In the genomic region with DNA sequence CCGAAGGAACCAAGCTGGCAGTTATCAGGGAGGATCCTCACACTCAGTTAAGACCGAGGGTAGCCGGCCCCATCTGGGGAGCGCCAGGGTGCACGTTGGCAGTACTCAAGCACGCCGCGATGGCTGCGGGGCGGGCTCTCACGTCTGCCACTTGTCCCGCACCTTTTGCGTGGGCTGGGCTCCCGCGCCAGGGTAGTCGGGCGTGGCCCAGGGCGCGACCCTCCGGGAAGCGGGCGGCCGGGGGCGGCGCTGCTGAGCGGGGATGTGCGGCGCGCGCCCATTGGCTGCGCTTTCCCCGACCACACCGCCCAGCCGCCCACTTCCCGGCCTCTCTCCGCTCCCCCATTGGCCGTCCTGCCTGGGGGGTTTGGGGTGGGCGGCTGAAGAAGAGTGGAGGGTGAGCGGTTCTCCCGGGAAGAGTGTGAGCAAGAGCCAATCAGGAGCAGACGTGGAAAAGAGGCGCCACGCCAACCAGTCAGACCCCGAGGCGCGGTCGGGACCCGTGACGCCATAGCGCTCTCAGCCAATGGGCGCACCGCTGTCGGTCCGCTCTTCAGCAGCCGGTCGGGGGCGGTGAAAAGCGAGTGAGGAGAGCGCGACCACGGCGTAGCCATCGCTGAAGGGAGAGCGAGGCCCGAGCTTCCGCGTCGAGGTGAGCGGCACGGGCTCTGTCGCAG, we compare ENCODE assay signal across 8 mouse cellular contexts. TPM values are rescaled to one million over a fixed set of nuclear protein-coding genes. Genes with fewer than 3 reads are reported as not detected.
DNase-seq lines count a peak whose midpoint lies in the region; ATAC-seq and TF ChIP-seq lines count a peak whose summit lies in the region.

A gene (plus strand): TSS at position 549 of the 677 bp plus-strand sequence.

- peak within 1 kb of the TSS; percentile 90 for H3K27ac ChIP-seq in forebrain, postnatal 0 days (ENCODE audit: low read depth, low read length)
- peak within 1 kb of the TSS; percentile 93 for H3K27ac ChIP-seq in lung, embryonic 15.5 days

- H3K9ac ChIP-seq in forebrain, postnatal 0 days, result peak within 1 kb of the TSS; percentile 85
- H3K9ac ChIP-seq in lung, embryonic 15.5 days, result peak within 1 kb of the TSS; percentile 91

- H3K36me3 ChIP-seq in G1E (replicated peaks), result no peaks in the 10 kb centered on the region
- no peaks in the 10 kb centered on the region for H3K36me3 ChIP-seq in forebrain, postnatal 0 days (ENCODE audit: insufficient read depth)
- no peaks in the 10 kb centered on the region for H3K36me3 ChIP-seq in lung, embryonic 15.5 days

- ATAC-seq in G1E (ENCODE audit: extremely low read depth, insufficient number of reproducible peaks, low FRiP score, poor library complexity, severe bottlenecking), result peak; percentile 97
- peak; percentile 98 for ATAC-seq in forebrain, postnatal 0 days
- peak; percentile 99 for ATAC-seq in lung, embryonic 15.5 days (ENCODE audit: borderline replicate concordance, extremely low read depth, low FRiP score, low TSS enrichment)

- peak; percentile 99 for DNase-seq in G1E (ENCODE audit: low spot score)
- DNase-seq in cerebellum, adult 18-20 months, result peak; percentile 99
- DNase-seq in forebrain, postnatal 0 days, result peak; percentile 99
- peak; percentile 99 for DNase-seq in heart, postnatal 4 days
- peak; percentile 98 to 99 for DNase-seq in layer of hippocampus, adult 8-10 months (ENCODE audit: low spot score in 2 of 2)
- DNase-seq in ovary, adult 18-20 months (ENCODE audit: low spot score), result peak; percentile 97
- DNase-seq in thymus, postnatal 0 days (ENCODE audit: low spot score), result peak; percentile 98

- 4% methylated on average over 68 of the region's 71 CpGs for WGBS in forebrain, postnatal 0 days
- under 1% methylated on average over 70 of the region's 71 CpGs for WGBS in lung, embryonic 15.5 days

- H3K9me3 ChIP-seq in G1E (replicated peaks), result no peaks in the 10 kb centered on the region
- no peaks in the 10 kb centered on the region for H3K9me3 ChIP-seq in forebrain, postnatal 0 days (ENCODE audit: low read length)
- no peaks in the 10 kb centered on the region for H3K9me3 ChIP-seq in lung, embryonic 15.5 days

- peak within 1 kb of the TSS; percentile 89 for H3K4me3 ChIP-seq in G1E (ENCODE audit: low read depth, low read length)
- peak within 1 kb of the TSS; percentile 86 for H3K4me3 ChIP-seq in forebrain, postnatal 0 days (ENCODE audit: low read depth, low read length)
- H3K4me3 ChIP-seq in lung, embryonic 15.5 days, result peak within 1 kb of the TSS; percentile 95

- TF ChIP-seq CTCF in G1E (IDR thresholded peaks at IDR 0.05; ENCODE audit: low read depth, low read length), result no peak
- peak; percentile 66 for TF ChIP-seq CTCF in forebrain, postnatal 0 days (IDR thresholded peaks at IDR 0.05; ENCODE audit: low read depth)

- peak within 1 kb of the TSS; percentile 92 for H3K4me2 ChIP-seq in forebrain, postnatal 0 days (ENCODE audit: low read depth)
- H3K4me2 ChIP-seq in lung, embryonic 15.5 days, result peak within 1 kb of the TSS; percentile 95

- peaks cover 4% of the 10 kb centered on the region; the same call in 1 of the 2 replicates for H3K27me3 ChIP-seq in G1E (ENCODE audit: insufficient read depth, low read length)
- H3K27me3 ChIP-seq in forebrain, postnatal 0 days (ENCODE audit: insufficient read depth, low read length), result no peaks in the 10 kb centered on the region
- no peaks in the 10 kb centered on the region for H3K27me3 ChIP-seq in lung, embryonic 15.5 days

- H3K4me1 ChIP-seq in G1E (ENCODE audit: insufficient read depth, low read depth, low read length), result peaks cover 46% of the 10 kb centered on the region
- H3K4me1 ChIP-seq in forebrain, postnatal 0 days (ENCODE audit: insufficient read depth), result peaks cover 13% of the 10 kb centered on the region; the same call in 1 of the 2 replicates
- peaks cover 20% of the 10 kb centered on the region for H3K4me1 ChIP-seq in lung, embryonic 15.5 days

RNA-seq across cellular contexts. Expression of the gene that starts here (rescaled TPM):
- total RNA-seq in G1E (2014; fragmentation: Nextera tagmentation) (176 and 210 TPM in 2 replicates), G1E (2017) (116 and 132 TPM in 2 replicates)
- 3.6 and 7.3 TPM in 2 replicates for polyA plus RNA-seq in G1E (2012)
- 92.3 and 94.0 TPM in 2 replicates for total RNA-seq in forebrain, postnatal 0 days (2014; rRNA removed)
- polyA plus RNA-seq in forebrain, postnatal 0 days (2015; fragmentation: Nextera tagmentation; extraction: Ambion mirVana), result 35.0 and 45.4 TPM in 2 replicates
- 10 to 100 TPM; 41.3 to 47.7 TPM for total RNA-seq in heart, postnatal 4 days (2021)
- 100 to 1,000 TPM; 100 to 145 (median 113) TPM for total RNA-seq in layer of hippocampus, adult 8-10 months (2022)
- 73.1 and 75.5 TPM in 2 replicates for polyA plus RNA-seq in lung, embryonic 15.5 days (2015; fragmentation: Nextera tagmentation; extraction: Ambion mirVana)
- 50.1 and 55.1 TPM in 2 replicates for polyA plus RNA-seq in thymus, postnatal 0 days (2015; fragmentation: Nextera tagmentation; extraction: Ambion mirVana)

Comparison
In these comparisons a context has a peak if more than half of its experiments do, and no peak if none do; other contexts are left out.
1. Peak in every context shown above with its lines: DNase-seq, ATAC-seq, H3K4me3 ChIP-seq and H3K27ac ChIP-seq.